Mouse (Mus musculus) lung, postnatal 4 days (tissue): ENCODE results near the gene Cd81.

Source experiments
- DNase-seq, 2 experiments: peaks; one replicate each; pipeline ENCODE4 v3.0.0; 2021

Gene Cd81

GRCm38 (mm10) chr7:143114773-143115172 lies 62.2 kb downstream of the Cd81 start:
- DNase-seq = no peak

- no peak for DNase-seq
Observed at GRCm38 (mm10) chr7:143116521-143116920, 64.0 kb downstream of the Cd81 start.
